Mouse (Mus musculus) bone marrow, adult 2 months (tissue): ENCODE data around the gene Ppm1k.

Source experiments
- CTCF ChIP-seq: fragments of 200-500 bp; IDR thresholded peaks from 2 replicates; pipeline ENCODE4 v1.5.1; 2011; ENCODE audit warnings: low read length, control low read depth; ENCODE audit not compliant: control insufficient read depth, insufficient read depth
- POLR2A ChIP-seq: fragments of 200-500 bp; IDR thresholded peaks from 2 replicates; pipeline ENCODE4 v1.6.1; 2011; ENCODE audit warnings: low read depth, mild to moderate bottlenecking, control low read depth, low read length, borderline replicate concordance; ENCODE audit not compliant: control insufficient read depth

DNA sequence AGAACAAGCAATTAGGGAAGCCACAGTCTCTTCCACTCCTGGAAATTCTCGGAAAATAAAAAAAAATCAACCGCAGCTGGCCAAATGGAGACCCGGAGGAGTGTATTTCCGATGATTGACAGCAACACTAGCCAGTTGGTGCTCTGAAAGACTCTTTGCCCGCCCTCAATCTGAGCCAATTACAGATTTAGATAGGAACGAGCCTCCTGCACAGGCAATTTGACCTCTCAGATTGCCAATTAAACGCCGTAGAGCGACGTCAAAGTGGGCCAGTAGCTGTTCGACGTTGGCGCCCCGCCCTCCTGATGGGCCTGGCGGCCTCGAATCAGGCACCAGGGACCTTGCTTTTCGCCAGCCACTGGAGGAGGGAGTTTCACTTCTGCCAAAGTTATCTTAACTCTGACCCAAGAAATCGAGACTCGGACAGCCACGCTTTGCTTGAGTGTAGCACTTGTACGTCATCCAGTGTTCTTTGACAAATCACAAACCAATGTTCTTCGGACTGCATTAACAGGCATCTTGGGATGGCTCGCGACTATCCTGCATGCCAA, at the start of gene Ppm1k:
- TF ChIP-seq CTCF (no peak), POLR2A (no peak)
